Mouse (Mus musculus): ENCODE data around the gene Letm1. TPM values are rescaled to one million over a fixed set of nuclear protein-coding genes. Genes with fewer than 3 reads are reported as not detected.

The Letm1 gene
- total RNA-seq (2021) = 100 to 1,000 TPM; 132 to 134 TPM
- long read RNA-seq, experiment 1, full-length matches to known transcripts = 171 of 234 reads
- long read RNA-seq, experiment 1, partial matches to known transcripts = 50 of 234 reads
- long read RNA-seq, experiment 1, other reads (novel, unspliced or antisense) = 13 of 234 reads
- long read RNA-seq, experiment 2, full-length matches to known transcripts = 71 of 85 reads
- long read RNA-seq, experiment 2, partial matches to known transcripts = 9 of 85 reads
- long read RNA-seq, experiment 2, other reads (novel, unspliced or antisense) = 5 of 85 reads

DNA sequence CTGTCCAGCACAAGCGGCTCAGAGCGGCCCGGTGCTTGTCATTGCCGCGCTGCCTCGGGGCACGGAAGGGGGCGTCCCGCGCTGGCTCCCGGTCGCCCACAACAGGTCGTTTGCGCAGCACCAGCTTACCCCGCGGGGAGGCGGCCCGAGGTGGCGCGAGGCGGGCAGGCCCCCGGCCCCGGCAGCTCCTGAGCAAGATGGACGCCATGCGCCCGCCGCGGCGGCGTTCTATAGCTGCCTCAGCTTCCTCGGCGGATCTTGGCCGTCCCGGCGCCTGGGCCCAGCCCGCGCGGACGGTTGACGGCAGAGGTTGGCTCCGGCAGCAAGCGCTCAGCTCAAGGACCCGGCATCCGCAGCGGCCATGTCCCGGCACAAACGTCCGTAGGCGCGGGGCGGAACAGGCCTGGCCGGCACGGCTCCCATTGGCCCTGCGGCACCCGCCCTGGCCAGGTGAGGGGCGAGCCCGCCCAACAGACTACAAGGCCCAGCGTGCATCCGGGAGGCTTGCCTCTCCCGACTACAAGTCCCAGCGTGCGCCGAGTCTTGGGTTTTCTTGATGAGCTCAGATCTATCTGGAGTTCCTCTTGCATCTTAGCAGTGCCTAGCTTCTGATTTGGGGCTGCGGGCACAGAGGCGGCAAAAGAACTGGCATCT lies at the start of gene Letm1:
Letm1 (minus strand) TSS at position 473 of the 654 bp plus-strand sequence.
- peak; percentile 97 to 98 for DNase-seq

- DNase-seq = no peak
Observed at GRCm38 (mm10) chr5:33830832-33831231, 48.2 kb upstream of the Letm1 start.

DNA sequence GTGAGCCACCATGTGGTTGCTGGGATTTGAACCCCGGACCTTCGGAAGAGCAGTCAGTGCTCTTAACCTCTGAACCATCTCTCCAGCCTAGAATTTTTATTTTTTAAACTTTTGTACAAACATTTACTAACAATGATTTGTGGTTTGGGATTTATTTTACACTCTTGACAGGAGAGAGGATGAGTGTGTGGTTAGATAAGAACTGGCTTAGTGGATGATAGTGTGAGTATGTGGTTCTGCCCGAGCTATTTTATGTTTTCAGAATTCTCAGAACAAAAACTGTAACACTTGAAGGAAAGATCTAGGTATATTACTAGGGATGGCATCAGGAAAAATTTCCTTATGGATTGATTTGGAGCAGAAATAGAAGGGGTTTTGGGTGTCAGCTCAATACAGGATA lies 47.3 kb upstream of the Letm1 start:
- no peak for DNase-seq

DNA sequence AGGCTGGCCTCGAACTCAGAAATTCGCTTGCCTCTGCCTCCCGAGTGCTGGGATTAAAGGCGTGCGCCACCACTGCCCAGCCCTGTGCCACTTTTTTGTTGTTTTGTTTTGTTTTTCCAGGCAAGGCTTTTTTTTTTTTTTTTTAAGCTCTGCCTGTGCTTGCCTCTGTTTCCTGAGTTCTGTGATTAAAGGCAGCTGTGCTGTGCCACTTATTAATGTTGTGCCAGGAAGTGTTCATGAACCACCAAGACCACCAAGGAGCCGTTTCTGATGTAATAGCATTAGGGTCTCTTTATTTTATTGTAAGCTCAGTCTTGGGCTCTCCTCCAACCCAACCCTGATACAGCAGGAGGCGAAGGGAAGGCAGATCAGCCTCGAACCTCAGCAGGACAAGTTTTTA lies 45.5 kb upstream of the Letm1 start:
- no peak for DNase-seq

DNA sequence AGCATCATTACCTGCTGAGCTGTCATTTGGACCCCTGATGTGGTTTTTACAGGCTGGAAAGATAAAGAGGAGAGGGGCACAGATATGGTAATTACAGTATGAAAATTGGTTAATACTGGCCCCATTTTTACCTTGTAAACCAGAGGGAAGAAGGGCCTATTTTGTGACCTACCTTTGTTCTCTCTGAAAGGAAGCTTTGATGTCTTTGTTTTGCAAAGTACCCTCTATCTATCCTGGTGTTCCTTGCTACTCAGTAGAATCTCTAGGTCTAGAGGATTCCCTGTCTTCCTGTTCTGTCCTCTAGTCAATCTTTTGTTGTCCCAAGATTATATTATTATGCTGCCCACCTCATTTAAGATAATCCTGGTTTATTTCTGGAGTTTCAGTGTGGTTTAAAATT lies 43.4 kb upstream of the Letm1 start:
- no peak for DNase-seq

- DNase-seq = no peak
Observed at GRCm38 (mm10) chr5:33822456-33822855, 39.8 kb upstream of the Letm1 start.

- no peak for DNase-seq
Observed at GRCm38 (mm10) chr5:33821901-33822427, 39.3 kb upstream of the Letm1 start.

GRCm38 (mm10) chr5:33820733-33821621 lies 38.4 kb upstream of the Letm1 start:
- peak; percentile 71 to 82 for DNase-seq

GRCm38 (mm10) chr5:33819876-33820732 lies 37.5 kb upstream of the Letm1 start, which contains the start of gene Nsd2:
Gene Nsd2 (plus strand): TSS chr5:33820725.
- DNase-seq = peak; percentile 93 to 94

- DNase-seq = peak; percentile 9 to 13
Observed at GRCm38 (mm10) chr5:33819141-33819875, 36.7 kb upstream of the Letm1 start.

DNA sequence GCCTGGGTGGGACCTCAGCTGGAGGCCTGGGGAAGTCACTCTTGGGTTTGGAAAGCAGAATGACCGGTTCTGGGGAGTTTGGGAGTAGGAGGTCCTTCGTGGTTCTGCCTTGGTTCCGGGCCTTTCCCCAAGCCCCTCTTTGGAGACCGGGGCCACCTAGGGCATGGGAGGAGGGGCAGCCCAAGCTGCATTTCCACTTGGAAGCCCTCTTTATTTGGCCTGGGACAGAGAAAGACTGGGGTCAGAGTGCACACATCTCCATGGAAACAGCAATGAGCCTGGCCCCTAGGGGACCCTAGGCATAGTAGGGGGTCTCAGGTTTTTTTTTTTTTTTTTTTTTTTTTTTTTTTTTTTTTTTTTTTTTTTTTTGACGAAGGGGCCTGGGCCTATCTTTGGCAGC lies 35.5 kb upstream of the Letm1 start:
- no peak for DNase-seq

GRCm38 (mm10) chr5:33816008-33816725 lies 33.5 kb upstream of the Letm1 start:
- DNase-seq = no peak

DNA sequence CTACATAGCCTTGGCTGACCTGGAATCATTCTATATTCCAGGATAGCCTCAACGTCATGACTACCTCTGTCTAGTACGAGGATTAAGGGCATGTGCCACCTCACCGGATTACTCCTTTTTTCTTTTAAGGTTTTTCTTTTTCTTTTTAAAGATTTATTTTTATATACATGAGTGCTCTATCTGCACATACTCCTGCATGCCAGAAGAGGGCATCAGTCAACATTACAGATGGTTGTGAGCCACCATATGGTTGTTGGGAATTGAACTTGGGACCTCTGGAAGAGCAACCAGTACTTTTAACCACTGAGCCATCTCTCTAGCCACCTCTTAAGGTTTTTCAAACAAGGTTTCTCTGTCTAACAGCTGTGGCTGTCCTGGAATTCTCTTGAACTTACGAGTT lies 28.9 kb upstream of the Letm1 start:
- no peak for DNase-seq

DNA sequence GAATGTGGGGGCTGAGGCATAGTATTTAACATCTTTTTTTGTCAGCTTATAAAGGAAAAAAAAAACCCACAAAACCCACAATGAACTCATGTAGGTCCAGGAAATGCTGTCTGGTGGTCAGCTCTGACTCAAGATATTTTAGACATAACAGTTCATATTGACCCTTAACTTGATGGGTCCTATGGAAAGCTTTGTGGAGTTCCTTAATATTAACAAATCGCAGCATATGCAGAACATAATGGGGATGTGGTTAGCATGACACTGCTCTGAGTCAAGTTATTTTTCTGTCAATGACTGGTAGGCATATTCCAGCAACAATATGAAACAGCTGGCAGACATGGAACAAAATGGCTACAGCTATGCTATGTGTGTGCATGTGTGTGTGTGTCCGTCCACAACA lies 20.7 kb upstream of the Letm1 start:
- DNase-seq = no peak

- DNase-seq = no peak
Observed at GRCm38 (mm10) chr5:33791912-33792643, 9.5 kb upstream of the Letm1 start.

DNA sequence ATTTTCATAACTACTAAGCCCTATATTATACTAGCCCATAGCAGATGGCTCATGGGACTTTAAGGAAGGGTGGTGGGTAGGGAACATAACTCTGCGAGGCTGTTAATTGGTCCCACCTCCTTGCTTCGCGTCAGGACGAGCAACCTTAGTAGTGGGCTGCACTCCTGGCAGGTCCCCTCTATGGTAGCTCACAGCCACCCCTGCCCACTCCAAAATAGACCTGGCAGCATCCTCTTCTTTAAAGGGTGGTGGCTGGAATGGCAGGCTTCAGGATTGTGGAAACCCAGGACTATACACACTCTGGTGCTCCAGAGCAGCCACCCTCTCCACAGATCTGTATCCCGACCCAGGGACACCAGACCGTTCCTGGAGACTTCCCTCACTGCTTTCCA lies 378 bp upstream of the Letm1 start:
- DNase-seq = no peak

- no peak for DNase-seq
Observed at GRCm38 (mm10) chr5:33781964-33782344, 663 bp downstream of the Letm1 start.

- no peak for DNase-seq
Observed at GRCm38 (mm10) chr5:33777195-33777594, 5.4 kb downstream of the Letm1 start.

- peak; percentile 43 to 46 for DNase-seq
Observed at GRCm38 (mm10) chr5:33743481-33743880, 39.1 kb downstream of the Letm1 start.
